Mouse (Mus musculus): ENCODE results near the gene Efcab3. TPM values are rescaled to one million over a fixed set of nuclear protein-coding genes. Genes with fewer than 3 reads are reported as not detected.

Efcab3 gene
- polyA plus RNA-seq, 1 experiment from 2014 or later, result 0.07 TPM

- 39% methylated on average over 4 of the region's 4 CpGs for WGBS
- no peak overlapping the region for H3K27ac ChIP-seq (ENCODE audit: low read depth, low read length)
- peak; percentile 58 for ATAC-seq
- no peaks in the 10 kb centered on the region for H3K9me3 ChIP-seq (ENCODE audit: control insufficient read depth)
- no peak overlapping the region for H3K4me3 ChIP-seq (ENCODE audit: low read depth, low read length)
- no peak overlapping the region for H3K4me2 ChIP-seq (replicated peaks; ENCODE audit: low read depth)
- no peak for TF ChIP-seq CTCF (IDR thresholded peaks at IDR 0.05; ENCODE audit: low read depth)
- no peaks in the 10 kb centered on the region for H3K4me1 ChIP-seq (replicated peaks; ENCODE audit: control insufficient read depth, insufficient read depth, low read length)
- no peaks in the 10 kb centered on the region for H3K36me3 ChIP-seq (ENCODE audit: control insufficient read depth, insufficient read depth)
- no peaks in the 10 kb centered on the region for H3K27me3 ChIP-seq (replicated peaks; ENCODE audit: control insufficient read depth, insufficient read depth, low read length)
- no peak overlapping the region for H3K9ac ChIP-seq (ENCODE audit: low read depth, low read length)
Measured at GRCm38 (mm10) chr11:105155915-105156314, 92.5 kb downstream of the Efcab3 start.

GRCm38 (mm10) chr11:105156748-105157267 is 93.4 kb downstream of the Efcab3 start:
- H3K9ac ChIP-seq (ENCODE audit: low read depth, low read length), result no peak overlapping the region
- no peak overlapping the region for H3K4me3 ChIP-seq (ENCODE audit: low read depth, low read length)
- no peaks in the 10 kb centered on the region for H3K9me3 ChIP-seq (ENCODE audit: control insufficient read depth)
- no peak overlapping the region for H3K27ac ChIP-seq (ENCODE audit: low read depth, low read length)
- no peaks in the 10 kb centered on the region for H3K27me3 ChIP-seq (replicated peaks; ENCODE audit: control insufficient read depth, insufficient read depth, low read length)
- no peak for ATAC-seq
- no peaks in the 10 kb centered on the region for H3K36me3 ChIP-seq (ENCODE audit: control insufficient read depth, insufficient read depth)
- no peak overlapping the region for H3K4me2 ChIP-seq (replicated peaks; ENCODE audit: low read depth)
- 85% methylated on average over 19 of the region's 19 CpGs for whole genome bisulfite sequencing
- H3K4me1 ChIP-seq (replicated peaks; ENCODE audit: control insufficient read depth, insufficient read depth, low read length), result no peaks in the 10 kb centered on the region
- TF ChIP-seq CTCF (IDR thresholded peaks at IDR 0.05; ENCODE audit: low read depth), result no peak

- Histone ChIP-seq H3K4me3 (ENCODE audit: low read depth, low read length) (no peak overlapping the region), H3K27me3 (replicated peaks; ENCODE audit: control insufficient read depth, insufficient read depth, low read length) (no peaks in the 10 kb centered on the region), H3K27ac (ENCODE audit: low read depth, low read length) (no peak overlapping the region), H3K9me3 (ENCODE audit: control insufficient read depth) (no peaks in the 10 kb centered on the region), H3K4me1 (replicated peaks; ENCODE audit: control insufficient read depth, insufficient read depth, low read length) (no peaks in the 10 kb centered on the region), H3K9ac (ENCODE audit: low read depth, low read length) (no peak overlapping the region), H3K4me2 (replicated peaks; ENCODE audit: low read depth) (no peak overlapping the region), H3K36me3 (ENCODE audit: control insufficient read depth, insufficient read depth) (no peaks in the 10 kb centered on the region)
- no peak for TF ChIP-seq CTCF (IDR thresholded peaks at IDR 0.05; ENCODE audit: low read depth)
- no peak for ATAC-seq
Measured at GRCm38 (mm10) chr11:105158047-105158446, 94.7 kb downstream of the Efcab3 start.

- no peaks in the 10 kb centered on the region for H3K36me3 ChIP-seq (ENCODE audit: control insufficient read depth, insufficient read depth)
- H3K9ac ChIP-seq (ENCODE audit: low read depth, low read length), result no peak overlapping the region
- no peaks in the 10 kb centered on the region for H3K27me3 ChIP-seq (replicated peaks; ENCODE audit: control insufficient read depth, insufficient read depth, low read length)
- no peak overlapping the region for H3K27ac ChIP-seq (ENCODE audit: low read depth, low read length)
- ATAC-seq, result no peak
- peaks cover 5% of the 10 kb centered on the region; the same call in 1 of the 2 replicates for H3K9me3 ChIP-seq (ENCODE audit: control insufficient read depth)
- H3K4me1 ChIP-seq (replicated peaks; ENCODE audit: control insufficient read depth, insufficient read depth, low read length), result no peaks in the 10 kb centered on the region
- no peak for TF ChIP-seq CTCF (IDR thresholded peaks at IDR 0.05; ENCODE audit: low read depth)
- H3K4me3 ChIP-seq (ENCODE audit: low read depth, low read length), result no peak overlapping the region
- no peak overlapping the region for H3K4me2 ChIP-seq (replicated peaks; ENCODE audit: low read depth)
- 57% methylated on average over 6 of the region's 6 CpGs for WGBS
Measured at GRCm38 (mm10) chr11:105159673-105160360, 96.4 kb downstream of the Efcab3 start.

- Histone ChIP-seq H3K4me3 (ENCODE audit: low read depth, low read length) (no peak overlapping the region), H3K27ac (ENCODE audit: low read depth, low read length) (no peak overlapping the region), H3K27me3 (replicated peaks; ENCODE audit: control insufficient read depth, insufficient read depth, low read length) (no peaks in the 10 kb centered on the region), H3K36me3 (ENCODE audit: control insufficient read depth, insufficient read depth) (no peaks in the 10 kb centered on the region), H3K9ac (ENCODE audit: low read depth, low read length) (no peak overlapping the region), H3K4me1 (replicated peaks; ENCODE audit: control insufficient read depth, insufficient read depth, low read length) (no peaks in the 10 kb centered on the region), H3K4me2 (replicated peaks; ENCODE audit: low read depth) (no peak overlapping the region), H3K9me3 (ENCODE audit: control insufficient read depth) (peaks cover 9% of the 10 kb centered on the region; the same call in 1 of the 2 replicates)
- WGBS, result 88% methylated on average over 2 of the region's 2 CpGs
- no peak for TF ChIP-seq CTCF (IDR thresholded peaks at IDR 0.05; ENCODE audit: low read depth)
- no peak for ATAC-seq
Measured at GRCm38 (mm10) chr11:105161411-105161810, 98.0 kb downstream of the Efcab3 start.

- Histone ChIP-seq H3K4me3 (ENCODE audit: low read depth, low read length) (no peak overlapping the region), H3K36me3 (ENCODE audit: control insufficient read depth, insufficient read depth) (no peaks in the 10 kb centered on the region), H3K9me3 (ENCODE audit: control insufficient read depth) (peaks cover 9% of the 10 kb centered on the region; the same call in 1 of the 2 replicates), H3K4me2 (replicated peaks; ENCODE audit: low read depth) (no peak overlapping the region), H3K4me1 (replicated peaks; ENCODE audit: control insufficient read depth, insufficient read depth, low read length) (no peaks in the 10 kb centered on the region), H3K27ac (ENCODE audit: low read depth, low read length) (no peak overlapping the region), H3K27me3 (replicated peaks; ENCODE audit: control insufficient read depth, insufficient read depth, low read length) (no peaks in the 10 kb centered on the region), H3K9ac (ENCODE audit: low read depth, low read length) (no peak overlapping the region)
- TF ChIP-seq CTCF (IDR thresholded peaks at IDR 0.05; ENCODE audit: low read depth), result no peak
- no peak for ATAC-seq
- WGBS, result 81% methylated on average over 69 of the region's 69 CpGs
Measured at GRCm38 (mm10) chr11:105164516-105165510, 101.4 kb downstream of the Efcab3 start.

Data from intestine, postnatal 0 days (tissue).